Mouse (Mus musculus) liver, embryonic 14.5 days (tissue): ENCODE data around the gene Trim17. TPM values are rescaled to one million over a fixed set of nuclear protein-coding genes. Genes with fewer than 3 reads are reported as not detected.
A peak's percentile ranks its signal among the peaks of the same experiment; 100 is the strongest.

ENCODE experiments used
- ATAC-seq: fragments of 200-750 bp; cut with Nextera tagmentation; 2 replicates; pipeline ENCODE4 v1.8.0; 2017; ENCODE audit warnings: moderate number of reproducible peaks, mild to moderate bottlenecking, moderate library complexity; ENCODE audit not compliant: insufficient read depth
- DNase-seq, 3 experiments: peaks; one replicate each; pipeline ENCODE4 v3.0.0-alpha.2; 2012 to 2013; ENCODE audit warnings: low read depth in 3 of 3, low spot score in 3 of 3
- H3K27ac ChIP-seq: fragments of 300-500 bp; sonication (generic); 2 replicates; pipeline ENCODE4 v1.5.1; 2014; ENCODE audit warnings: moderate library complexity, mild to moderate bottlenecking, control low read depth, inconsistent platforms
- H3K27me3 ChIP-seq: fragments of 300-500 bp; sonication (generic); 2 replicates; pipeline ENCODE4 v1.6.1; 2014; ENCODE audit warnings: mild to moderate bottlenecking, low read length, moderate library complexity; ENCODE audit not compliant: control insufficient read depth, insufficient read depth
- H3K36me3 ChIP-seq: fragments of 300-500 bp; sonication (generic); replicated peaks from 2 replicates; pipeline ENCODE4 v1.6.1; 2014; ENCODE audit warnings: low read depth; ENCODE audit not compliant: control insufficient read depth, insufficient read depth
- H3K4me1 ChIP-seq, 2 experiments: fragments of 200-500 bp in 1 of 2; fragments of 300-500 bp in 1 of 2; sonication (generic) in 1 of 2; replicated peaks; 2 replicates each; pipeline ENCODE4 v1.6.1; 2012 to 2014; ENCODE audit warnings: antibody characterized with exemption in 1 of 2, inconsistent platforms in 1 of 2, low read length in 1 of 2; ENCODE audit not compliant: control insufficient read depth in 2 of 2, insufficient read depth in 2 of 2
- H3K4me2 ChIP-seq: fragments of 300-500 bp; sonication (generic); 2 replicates; pipeline ENCODE4 v1.6.1; 2014; ENCODE audit warnings: low read depth, mild to moderate bottlenecking, control low read depth, moderate library complexity
- H3K4me3 ChIP-seq, 2 experiments: fragments of 200-500 bp in 1 of 2; fragments of 300-500 bp in 1 of 2; sonication (generic) in 1 of 2; 2 replicates each; pipeline ENCODE4 v1.5.1; 2012 to 2014; ENCODE audit warnings: low read depth in 2 of 2, low read length in 2 of 2, mild to moderate bottlenecking in 2 of 2, control low read depth in 1 of 2, inconsistent platforms in 1 of 2, moderate library complexity in 1 of 2; ENCODE audit not compliant: insufficient read depth in 1 of 2
- H3K9ac ChIP-seq: fragments of 300-500 bp; sonication (generic); replicated peaks from 2 replicates; pipeline ENCODE4 v1.6.1; 2014; ENCODE audit warnings: mild to moderate bottlenecking, control low read depth, moderate library complexity
- H3K9me3 ChIP-seq: fragments of 300-500 bp; sonication (generic); 2 replicates; pipeline ENCODE4 v1.6.1; 2016; ENCODE audit warnings: low read length, mixed read lengths; ENCODE audit not compliant: control insufficient read depth
- CTCF ChIP-seq: IDR thresholded peaks from 2 replicates; pipeline ENCODE4 v1.5.1; 2016; ENCODE audit warnings: antibody characterized with exemption, low read depth, control low read depth
- EP300 ChIP-seq: IDR thresholded peaks from 2 replicates; pipeline ENCODE4 v1.6.1; 2016; ENCODE audit warnings: antibody characterized with exemption, low read depth
- WGBS: fragments of 180-500 bp; shearing (Covaris S2); extraction: QIAGEN DNeasy Blood & Tissue Kit; methylation state at CpG from one replicate; pipeline ENCODE4 v1.1.7; 2014; ENCODE audit not compliant: insufficient replicate concordance; 5-methylcytosine and 5-hydroxymethylcytosine counted together
- polyA plus RNA-seq, 2 experiments: library from polyadenylated mRNA; depleted of rRNA in 1 of 2; stranded (reverse) in 1 of 2; unstranded in 1 of 2; fragments of >200 nt; fragmentation: Nextera tagmentation in 1 of 2; extraction: Ambion mirVana in 1 of 2; gene quantifications; 2 replicates each; pipeline versions ENCODE4 v1.2.1 to v1.2.3; 2012 to 2014

Trim17 gene
- polyA plus RNA-seq, 2 experiments, result 0.06 to 0.14 TPM

- H3K27ac ChIP-seq, result no peak overlapping the region
- TF ChIP-seq EP300 (no peak), CTCF (no peak)
- no peaks in the 10 kb centered on the region for H3K9me3 ChIP-seq
- ATAC-seq (no peak), DNase-seq (no peak)
- H3K4me2 ChIP-seq, result no peak overlapping the region
- no peak overlapping the region for H3K4me3 ChIP-seq
- peaks cover 5 to 8% of the 10 kb centered on the region in 2 experiments for H3K4me1 ChIP-seq
- no peaks in the 10 kb centered on the region for H3K27me3 ChIP-seq
- no peaks in the 10 kb centered on the region for H3K36me3 ChIP-seq
- H3K9ac ChIP-seq, result no peak overlapping the region
- 65% methylated on average over 3 of the region's 3 CpGs for WGBS
Observed at GRCm38 (mm10) chr11:58974414-58974813, 19.9 kb downstream of the Trim17 start.

DNA sequence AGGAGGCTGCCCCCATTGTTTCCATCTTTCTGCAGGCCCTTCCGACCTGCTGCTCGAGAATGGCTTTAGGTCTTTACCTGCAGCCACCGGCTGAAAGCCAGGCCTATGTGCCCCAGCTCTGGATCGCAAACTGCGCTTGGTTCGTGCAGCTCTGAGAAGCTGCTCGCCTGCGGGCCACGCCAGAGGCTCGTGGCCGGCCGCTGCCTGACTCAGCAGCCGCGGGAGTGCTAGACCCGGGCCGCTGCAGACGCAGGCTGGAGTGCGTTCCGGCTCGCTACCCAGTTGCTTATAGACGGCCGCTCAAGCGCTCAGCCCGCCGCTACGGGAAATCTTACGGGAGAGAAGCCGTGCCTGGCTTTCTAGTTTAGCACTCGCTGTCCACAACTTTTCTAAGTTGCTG lies 22.7 kb downstream of the Trim17 start:
- under 1% methylated on average over 29 of the region's 29 CpGs for WGBS

GRCm38 (mm10) chr11:58977607-58978026 lies 23.1 kb downstream of the Trim17 start:
- no peak for TF ChIP-seq CTCF
- no peak for TF ChIP-seq EP300
- no peaks in the 10 kb centered on the region for H3K9me3 ChIP-seq

More for the DNA sequence above, 22.7 kb downstream of the Trim17 start:
- Histone ChIP-seq H3K4me2 (peak overlapping the region; percentile 78), H3K36me3 (peaks cover 2% of the 10 kb centered on the region; the same call in 1 of the 2 replicates), H3K27me3 (no peaks in the 10 kb centered on the region), H3K27ac (peak overlapping the region; percentile 77), H3K9ac (peak overlapping the region; percentile 93), H3K4me3 (peak overlapping the region; percentile 65 to 96), H3K4me1 (peaks cover 7 to 17% of the 10 kb centered on the region in 2 experiments), H3K9me3 (no peaks in the 10 kb centered on the region)
- TF ChIP-seq CTCF (no peak), EP300 (no peak)
- peak; percentile 55 for ATAC-seq
- DNase-seq, result no peak

GRCm38 (mm10) chr11:58978027-58978705 lies 23.7 kb downstream of the Trim17 start, which contains the start of gene Trim11:
Gene Trim11 (plus strand): TSS chr11:58978093.
- Histone ChIP-seq H3K36me3 (peaks cover 11% of the 10 kb centered on the region), H3K4me1 (peaks cover 7 to 17% of the 10 kb centered on the region in 2 experiments), H3K27ac (peak within 1 kb of the TSS; percentile 77), H3K9ac (peak within 1 kb of the TSS; percentile 93), H3K4me3 (peak within 1 kb of the TSS; percentile 65 to 96), H3K27me3 (no peaks in the 10 kb centered on the region), H3K9me3 (no peaks in the 10 kb centered on the region), H3K4me2 (peak within 1 kb of the TSS; percentile 78)
- DNase-seq (peak in 1 of 3 experiments; percentile 42), ATAC-seq (peak; percentile 67)
- no peak for TF ChIP-seq EP300
- no peak for TF ChIP-seq CTCF
- under 1% methylated on average over 64 of the region's 64 CpGs for WGBS

More at GRCm38 (mm10) chr11:58977607-58978026, 23.1 kb downstream of the Trim17 start:
- peaks cover 7% of the 10 kb centered on the region for H3K36me3 ChIP-seq
- H3K4me1 ChIP-seq, result peaks cover 7 to 17% of the 10 kb centered on the region in 2 experiments
- H3K4me2 ChIP-seq, result peak overlapping the region; percentile 78
- peak; percentile 36; the same call in 1 of the 2 replicates for ATAC-seq
- H3K27ac ChIP-seq, result peak overlapping the region; percentile 77
- H3K27me3 ChIP-seq, result no peaks in the 10 kb centered on the region
- DNase-seq, result no peak
- WGBS, result under 1% methylated on average over 21 of the region's 21 CpGs
- peak overlapping the region; percentile 93 for H3K9ac ChIP-seq
- peak overlapping the region; percentile 65 to 96 for H3K4me3 ChIP-seq

- under 1% methylated on average over 5 of the region's 5 CpGs for WGBS
- Histone ChIP-seq H3K36me3 (peaks cover 12% of the 10 kb centered on the region), H3K27ac (peak overlapping the region; percentile 45), H3K27me3 (no peaks in the 10 kb centered on the region), H3K9ac (peak overlapping the region; percentile 93), H3K4me2 (peak overlapping the region; percentile 78), H3K9me3 (no peaks in the 10 kb centered on the region), H3K4me1 (peaks cover 7 to 17% of the 10 kb centered on the region in 2 experiments), H3K4me3 (peak overlapping the region; percentile 65 to 96)
- no peak for DNase-seq
- ATAC-seq, result peak; percentile 11; the same call in 1 of the 2 replicates
- TF ChIP-seq CTCF, result no peak
- TF ChIP-seq EP300, result no peak
Observed at GRCm38 (mm10) chr11:58978706-58979030, 24.2 kb downstream of the Trim17 start.
